Mouse (Mus musculus): ENCODE measurements at regions not wholly inside any gene's neighbourhood (a gene's known extent, or its start where the extent isn't known, plus 50 kb on each side); places are given as distances from the start of the nearest gene placed in this dataset.

GRCm38 (mm10) chr2:30715720-30716310 lies 87.6 kb downstream of the 1700001O22Rik start:
- TF ChIP-seq CTCF (IDR thresholded peaks at IDR 0.05; ENCODE audit: borderline replicate concordance, control insufficient read depth, extremely low read depth, insufficient read depth, low read length, poor library complexity) (no peak), POLR2A (IDR thresholded peaks at IDR 0.05; ENCODE audit: control insufficient read depth, extremely low read depth, insufficient read depth, low read length, poor library complexity) (no peak)
